Mouse (Mus musculus) hindbrain, embryonic 16.5 days (tissue): ENCODE measurements around the gene Ambra1. TPM values are rescaled to one million over a fixed set of nuclear protein-coding genes. Genes with fewer than 3 reads are reported as not detected.
A peak's percentile ranks its signal among the peaks of the same experiment; 100 is the strongest.

Experiments
- ATAC-seq: fragments of 200-750 bp; cut with Nextera tagmentation; 2 replicates; pipeline ENCODE4 v1.8.0; 2017; ENCODE audit warnings: moderate TSS enrichment, moderate library complexity
- H3K27ac ChIP-seq: fragments of 300-500 bp; sonication (generic); 2 replicates; pipeline ENCODE4 v1.5.1; 2014; ENCODE audit warnings: low read depth, mild to moderate bottlenecking, control low read depth, low read length, moderate library complexity
- H3K27me3 ChIP-seq: fragments of 300-500 bp; sonication (generic); replicated peaks from 2 replicates; pipeline ENCODE4 v1.6.1; 2014; ENCODE audit warnings: low read length; ENCODE audit not compliant: control insufficient read depth, insufficient read depth
- H3K36me3 ChIP-seq: fragments of 300-500 bp; sonication (generic); 2 replicates; pipeline ENCODE4 v1.6.1; 2014; ENCODE audit warnings: mild to moderate bottlenecking, low read length, moderate library complexity, mixed read lengths; ENCODE audit not compliant: control insufficient read depth, insufficient read depth
- H3K4me1 ChIP-seq: fragments of 300-500 bp; sonication (generic); 2 replicates; pipeline ENCODE4 v1.6.1; 2014; ENCODE audit warnings: low read depth, low read length; ENCODE audit not compliant: control insufficient read depth, insufficient read depth
- H3K4me2 ChIP-seq: fragments of 300-500 bp; sonication (generic); 2 replicates; pipeline ENCODE4 v1.6.1; 2014; ENCODE audit warnings: mild to moderate bottlenecking, low read length, control low read depth, moderate library complexity
- H3K4me3 ChIP-seq: fragments of 300-500 bp; sonication (generic); 2 replicates; pipeline ENCODE4 v1.5.1; 2014; ENCODE audit warnings: mild to moderate bottlenecking, low read length, control low read depth, moderate library complexity
- H3K9ac ChIP-seq: fragments of 300-500 bp; sonication (generic); 2 replicates; pipeline ENCODE4 v1.6.1; 2014; ENCODE audit warnings: low read depth, mild to moderate bottlenecking, control low read depth, low read length, moderate library complexity
- H3K9me3 ChIP-seq: fragments of 300-500 bp; sonication (generic); 2 replicates; pipeline ENCODE4 v1.6.1; 2014; ENCODE audit warnings: mild to moderate bottlenecking, low read length, moderate library complexity; ENCODE audit not compliant: control insufficient read depth
- WGBS: fragments of 180-500 bp; shearing (Covaris S2); extraction: QIAGEN DNeasy Blood & Tissue Kit; methylation state at CpG from one replicate; pipeline ENCODE4 v1.1.7; 2014; 5-methylcytosine and 5-hydroxymethylcytosine counted together
- polyA plus RNA-seq: library from polyadenylated mRNA; unstranded; fragments of >200 nt; fragmentation: Nextera tagmentation; extraction: Ambion mirVana; gene quantifications from 2 replicates; pipeline ENCODE4 v1.2.1, GENCODE M21; 2015

Gene Ambra1
- polyA plus RNA-seq, result 20.8 and 27.1 TPM in 2 replicates

GRCm38 (mm10) chr2:91729971-91730821, at the start of gene Ambra1:
Gene Ambra1, plus strand, starts transcription at chr2:91730134.
- peak; percentile 94 for ATAC-seq
- peak within 1 kb of the TSS; percentile 70 for H3K4me2 ChIP-seq
- H3K27ac ChIP-seq, result peak within 1 kb of the TSS; percentile 94
- H3K4me1 ChIP-seq, result peaks cover 2% of the 10 kb centered on the region; the same call in 1 of the 2 replicates
- H3K4me3 ChIP-seq, result peak within 1 kb of the TSS; percentile 100
- H3K9me3 ChIP-seq, result no peaks in the 10 kb centered on the region
- under 1% methylated on average over 62 of the region's 68 CpGs for WGBS
- H3K36me3 ChIP-seq, result no peaks in the 10 kb centered on the region
- H3K9ac ChIP-seq, result peak within 1 kb of the TSS; percentile 97
- no peaks in the 10 kb centered on the region; the same call in 1 of the 2 replicates for H3K27me3 ChIP-seq

GRCm38 (mm10) chr2:91682850-91683249, 47.1 kb upstream of the Ambra1 start:
- Histone ChIP-seq H3K9ac (no peak overlapping the region), H3K4me1 (no peaks in the 10 kb centered on the region), H3K4me2 (no peak overlapping the region), H3K4me3 (no peak overlapping the region), H3K27ac (no peak overlapping the region), H3K27me3 (no peaks in the 10 kb centered on the region), H3K9me3 (no peaks in the 10 kb centered on the region), H3K36me3 (peaks cover 15% of the 10 kb centered on the region)
- 55% methylated on average over 4 of the region's 4 CpGs for WGBS
- peak; percentile 56; the same call in 1 of the 2 replicates for ATAC-seq

- 82% methylated on average over 8 of the region's 8 CpGs for WGBS
- ATAC-seq, result no peak
- no peak overlapping the region for H3K9ac ChIP-seq
Observed at GRCm38 (mm10) chr2:91683919-91684318, 46.0 kb upstream of the Ambra1 start.

GRCm38 (mm10) chr2:91689452-91689851, 40.5 kb upstream of the Ambra1 start:
- H3K4me2 ChIP-seq, result no peak overlapping the region
- H3K36me3 ChIP-seq, result peaks cover 16% of the 10 kb centered on the region
- no peak overlapping the region for H3K27ac ChIP-seq
- H3K4me1 ChIP-seq, result no peaks in the 10 kb centered on the region
- no peak overlapping the region for H3K9ac ChIP-seq
- 84% methylated on average over 7 of the region's 7 CpGs for WGBS
- no peak for ATAC-seq
- H3K4me3 ChIP-seq, result no peak overlapping the region
- no peaks in the 10 kb centered on the region for H3K27me3 ChIP-seq
- H3K9me3 ChIP-seq, result no peaks in the 10 kb centered on the region

More at GRCm38 (mm10) chr2:91683919-91684318, 46.0 kb upstream of the Ambra1 start:
- no peak overlapping the region for H3K27ac ChIP-seq
- no peaks in the 10 kb centered on the region for H3K9me3 ChIP-seq
- H3K27me3 ChIP-seq, result no peaks in the 10 kb centered on the region
- no peaks in the 10 kb centered on the region for H3K4me1 ChIP-seq
- H3K4me3 ChIP-seq, result no peak overlapping the region
- H3K36me3 ChIP-seq, result peaks cover 13% of the 10 kb centered on the region
- H3K4me2 ChIP-seq, result no peak overlapping the region

- H3K9ac ChIP-seq, result no peak overlapping the region
- no peaks in the 10 kb centered on the region for H3K4me1 ChIP-seq
- H3K27me3 ChIP-seq, result no peaks in the 10 kb centered on the region
- no peak overlapping the region for H3K27ac ChIP-seq
- H3K9me3 ChIP-seq, result no peaks in the 10 kb centered on the region
- no peak for ATAC-seq
- 94% methylated on average over 10 of the region's 10 CpGs for WGBS
- peaks cover 6% of the 10 kb centered on the region; the same call in 1 of the 2 replicates for H3K36me3 ChIP-seq
- no peak overlapping the region for H3K4me3 ChIP-seq
- H3K4me2 ChIP-seq, result no peak overlapping the region
Observed at GRCm38 (mm10) chr2:91695436-91696224, 34.3 kb upstream of the Ambra1 start.

- no peak overlapping the region for H3K27ac ChIP-seq
- H3K4me2 ChIP-seq, result no peak overlapping the region
- 91% methylated on average over 1 of the region's 1 CpGs for WGBS
- peaks cover 4% of the 10 kb centered on the region; the same call in 1 of the 2 replicates for H3K36me3 ChIP-seq
- H3K4me1 ChIP-seq, result no peaks in the 10 kb centered on the region
- no peak overlapping the region for H3K4me3 ChIP-seq
- no peak overlapping the region for H3K9ac ChIP-seq
- ATAC-seq, result no peak
- no peaks in the 10 kb centered on the region for H3K9me3 ChIP-seq
- H3K27me3 ChIP-seq, result no peaks in the 10 kb centered on the region
Observed at GRCm38 (mm10) chr2:91696225-91696590, 33.7 kb upstream of the Ambra1 start.

- H3K27ac ChIP-seq, result no peak overlapping the region
- no peak overlapping the region for H3K9ac ChIP-seq
- no peaks in the 10 kb centered on the region for H3K9me3 ChIP-seq
- no peaks in the 10 kb centered on the region for H3K27me3 ChIP-seq
- H3K4me3 ChIP-seq, result no peak overlapping the region
- no peaks in the 10 kb centered on the region for H3K4me1 ChIP-seq
- no peak for ATAC-seq
- WGBS, result 88% methylated on average over 1 of the region's 1 CpGs
- H3K4me2 ChIP-seq, result no peak overlapping the region
- peaks cover 3% of the 10 kb centered on the region; the same call in 1 of the 2 replicates for H3K36me3 ChIP-seq
Observed at GRCm38 (mm10) chr2:91699225-91699624, 30.7 kb upstream of the Ambra1 start.

GRCm38 (mm10) chr2:91701366-91701765, 28.6 kb upstream of the Ambra1 start:
- H3K4me3 ChIP-seq, result no peak overlapping the region
- H3K4me2 ChIP-seq, result no peak overlapping the region
- no peaks in the 10 kb centered on the region for H3K4me1 ChIP-seq
- no peak for ATAC-seq
- H3K27me3 ChIP-seq, result no peaks in the 10 kb centered on the region
- H3K9me3 ChIP-seq, result no peaks in the 10 kb centered on the region
- no peak overlapping the region for H3K9ac ChIP-seq
- 94% methylated on average over 2 of the region's 2 CpGs for WGBS
- H3K27ac ChIP-seq, result no peak overlapping the region
- H3K36me3 ChIP-seq, result no peaks in the 10 kb centered on the region

GRCm38 (mm10) chr2:91705736-91706135, 24.2 kb upstream of the Ambra1 start:
- WGBS, result 86% methylated on average over 6 of the region's 6 CpGs
- Histone ChIP-seq H3K4me1 (peaks cover 7% of the 10 kb centered on the region), H3K36me3 (no peaks in the 10 kb centered on the region), H3K4me2 (no peak overlapping the region), H3K27me3 (no peaks in the 10 kb centered on the region), H3K4me3 (no peak overlapping the region), H3K27ac (no peak overlapping the region), H3K9ac (no peak overlapping the region), H3K9me3 (no peaks in the 10 kb centered on the region)
- ATAC-seq, result no peak
